Mouse (Mus musculus): ENCODE measurements at regions not wholly inside any gene's neighbourhood (a gene's known extent, or its start where the extent isn't known, plus 50 kb on each side); places are given as distances from the start of the nearest gene placed in this dataset.

DNA sequence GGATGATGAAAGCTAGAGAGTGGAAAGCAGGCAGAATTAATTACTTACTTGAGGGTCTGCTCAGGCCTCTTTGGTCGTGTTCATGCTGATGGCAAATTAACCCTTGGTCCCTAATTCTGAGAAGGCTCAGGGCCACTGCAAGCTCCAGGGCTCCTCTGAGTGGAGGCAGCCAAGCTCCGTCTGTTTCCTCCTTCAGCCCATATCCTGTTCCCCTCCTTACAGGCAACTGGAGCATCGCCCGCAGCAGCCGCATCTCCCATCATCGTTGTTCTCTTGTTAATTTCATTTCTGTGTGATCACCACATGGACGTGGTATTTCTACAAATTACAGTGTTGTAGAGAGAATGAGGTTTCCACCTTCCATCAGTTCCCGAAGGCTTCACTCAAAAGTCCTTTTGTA, 513.6 kb upstream of the Nox3 start:
- WGBS, result 84% methylated on average over 8 of the region's 8 CpGs
- Histone ChIP-seq H3K27me3 (ENCODE audit: control insufficient read depth, insufficient read depth, low read length) (no peaks in the 10 kb centered on the region), H3K9me3 (ENCODE audit: control insufficient read depth, low read length) (no peaks in the 10 kb centered on the region), H3K27ac (ENCODE audit: low read depth, low read length) (no peak overlapping the region), H3K4me2 (replicated peaks; ENCODE audit: low read depth, low read length) (no peak overlapping the region), H3K9ac (ENCODE audit: low read depth, low read length) (no peak overlapping the region), H3K36me3 (ENCODE audit: control insufficient read depth, insufficient read depth, low read length) (no peaks in the 10 kb centered on the region), H3K4me3 (ENCODE audit: low read depth, low read length) (no peak overlapping the region), H3K4me1 (replicated peaks; ENCODE audit: control insufficient read depth, insufficient read depth, low read length) (no peaks in the 10 kb centered on the region)
- ATAC-seq (ENCODE audit: low FRiP score) (no peak), DNase-seq (ENCODE audit: low spot score) (no peak)

DNA sequence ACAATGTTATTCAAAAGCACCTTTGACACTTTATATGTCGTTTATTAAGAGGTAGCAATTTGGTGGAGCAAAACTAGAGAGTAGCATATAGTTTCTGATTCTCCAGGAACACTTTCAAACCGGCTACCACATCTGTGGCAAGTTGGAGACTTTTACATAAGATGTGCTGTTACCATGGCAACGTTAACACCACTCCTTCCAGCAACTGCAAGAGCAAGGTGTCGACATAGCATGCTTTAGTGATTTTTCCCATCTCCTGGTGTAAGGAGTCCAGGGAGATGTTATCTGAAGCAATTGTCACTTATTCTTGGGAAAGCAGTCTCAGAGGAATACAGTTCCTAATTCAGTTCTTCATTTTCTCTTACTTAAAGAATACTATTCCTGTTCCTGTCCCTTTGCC, 516.5 kb upstream of the Nox3 start:
- no peak overlapping the region for H3K27ac ChIP-seq (ENCODE audit: low read depth, low read length)
- DNase-seq (ENCODE audit: low spot score) (no peak), ATAC-seq (ENCODE audit: low FRiP score) (no peak)
- no peaks in the 10 kb centered on the region for H3K4me1 ChIP-seq (replicated peaks; ENCODE audit: control insufficient read depth, insufficient read depth, low read length)
- 67% methylated on average over 4 of the region's 4 CpGs for WGBS
- H3K36me3 ChIP-seq (ENCODE audit: control insufficient read depth, insufficient read depth, low read length), result no peaks in the 10 kb centered on the region
- H3K9me3 ChIP-seq (ENCODE audit: control insufficient read depth, low read length), result no peaks in the 10 kb centered on the region
- H3K27me3 ChIP-seq (ENCODE audit: control insufficient read depth, insufficient read depth, low read length), result no peaks in the 10 kb centered on the region
- H3K9ac ChIP-seq (ENCODE audit: low read depth, low read length), result no peak overlapping the region
- H3K4me2 ChIP-seq (replicated peaks; ENCODE audit: low read depth, low read length), result no peak overlapping the region
- no peak overlapping the region for H3K4me3 ChIP-seq (ENCODE audit: low read depth, low read length)

DNA sequence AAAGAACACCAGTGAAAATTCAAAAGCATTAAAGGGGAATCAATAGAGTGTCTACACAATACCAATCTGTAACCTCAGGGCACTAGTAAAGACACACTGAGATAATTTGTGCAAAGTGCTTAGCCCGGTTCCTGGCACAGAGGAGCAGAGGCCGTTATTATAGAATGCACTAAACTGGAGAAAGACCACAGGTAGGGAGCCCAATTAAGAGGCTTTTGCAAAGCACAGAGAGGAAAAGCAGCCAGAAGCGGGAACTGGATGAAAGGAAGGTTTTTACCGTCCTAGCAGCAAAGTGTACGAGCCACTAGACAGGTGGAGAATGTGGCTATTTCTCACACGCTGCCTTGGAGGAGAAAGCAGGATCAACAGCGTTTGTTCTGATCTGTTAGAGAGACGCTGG, 518.9 kb upstream of the Nox3 start:
- DNase-seq (ENCODE audit: low spot score) (no peak), ATAC-seq (ENCODE audit: low FRiP score) (no peak)
- H3K4me1 ChIP-seq (replicated peaks; ENCODE audit: control insufficient read depth, insufficient read depth, low read length), result no peaks in the 10 kb centered on the region
- no peak overlapping the region for H3K4me3 ChIP-seq (ENCODE audit: low read depth, low read length)
- H3K36me3 ChIP-seq (ENCODE audit: control insufficient read depth, insufficient read depth, low read length), result no peaks in the 10 kb centered on the region
- no peaks in the 10 kb centered on the region for H3K27me3 ChIP-seq (ENCODE audit: control insufficient read depth, insufficient read depth, low read length)
- H3K9me3 ChIP-seq (ENCODE audit: control insufficient read depth, low read length), result no peaks in the 10 kb centered on the region
- no peak overlapping the region for H3K4me2 ChIP-seq (replicated peaks; ENCODE audit: low read depth, low read length)
- no peak overlapping the region for H3K27ac ChIP-seq (ENCODE audit: low read depth, low read length)
- H3K9ac ChIP-seq (ENCODE audit: low read depth, low read length), result no peak overlapping the region
- 81% methylated on average over 8 of the region's 8 CpGs for WGBS

DNA sequence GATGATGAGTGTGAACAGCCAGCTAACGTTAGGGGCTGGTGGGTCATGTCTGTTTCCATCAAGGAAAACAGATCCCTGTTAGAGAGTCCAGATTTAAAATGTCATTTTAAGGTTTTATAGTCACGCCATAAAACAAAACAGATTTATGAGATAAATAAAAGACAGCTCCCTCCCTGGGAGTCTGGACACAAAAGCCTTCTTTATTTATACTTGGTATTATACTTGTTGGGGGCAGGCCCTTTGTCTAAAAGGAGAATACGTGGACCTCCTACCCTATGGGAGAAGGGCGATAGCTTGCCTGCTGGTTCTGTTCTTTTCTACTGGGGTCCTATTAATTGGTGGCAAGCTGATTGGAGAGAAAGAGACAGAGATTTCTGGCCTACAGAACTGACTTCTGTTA, 520.1 kb upstream of the Nox3 start:
- no peaks in the 10 kb centered on the region for H3K4me1 ChIP-seq (replicated peaks; ENCODE audit: control insufficient read depth, insufficient read depth, low read length)
- H3K9me3 ChIP-seq (ENCODE audit: control insufficient read depth, low read length), result no peaks in the 10 kb centered on the region
- H3K4me2 ChIP-seq (replicated peaks; ENCODE audit: low read depth, low read length), result no peak overlapping the region
- no peak overlapping the region for H3K4me3 ChIP-seq (ENCODE audit: low read depth, low read length)
- H3K27ac ChIP-seq (ENCODE audit: low read depth, low read length), result no peak overlapping the region
- DNase-seq (ENCODE audit: low spot score) (no peak), ATAC-seq (ENCODE audit: low FRiP score) (no peak)
- H3K27me3 ChIP-seq (ENCODE audit: control insufficient read depth, insufficient read depth, low read length), result no peaks in the 10 kb centered on the region
- H3K9ac ChIP-seq (ENCODE audit: low read depth, low read length), result no peak overlapping the region
- 64% methylated on average over 4 of the region's 4 CpGs for WGBS
- H3K36me3 ChIP-seq (ENCODE audit: control insufficient read depth, insufficient read depth, low read length), result no peaks in the 10 kb centered on the region

DNA sequence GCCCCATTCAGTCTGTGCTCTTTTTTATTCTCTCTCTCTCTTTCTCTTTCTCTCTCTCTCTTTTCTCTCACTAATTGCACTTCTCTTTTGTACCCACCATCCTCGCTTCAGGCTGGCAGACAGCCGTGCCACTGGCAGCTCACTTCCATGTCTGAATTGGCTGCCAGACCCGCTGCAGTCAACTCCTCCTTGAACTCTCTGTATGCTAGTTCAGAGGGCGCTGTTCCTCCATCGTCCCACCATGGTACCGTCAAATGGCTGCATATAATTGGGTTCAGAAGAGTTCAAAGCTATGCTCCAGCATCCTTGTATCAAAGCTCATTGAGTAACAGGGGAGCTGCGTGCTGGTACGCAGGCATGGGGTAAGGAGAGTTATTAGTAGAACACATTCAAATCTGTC, 520.7 kb upstream of the Nox3 start:
- DNase-seq (ENCODE audit: low spot score), result no peak
- Histone ChIP-seq H3K36me3 (ENCODE audit: control insufficient read depth, insufficient read depth, low read length) (no peaks in the 10 kb centered on the region), H3K4me3 (ENCODE audit: low read depth, low read length) (no peak overlapping the region), H3K27ac (ENCODE audit: low read depth, low read length) (no peak overlapping the region), H3K4me2 (replicated peaks; ENCODE audit: low read depth, low read length) (no peak overlapping the region), H3K9ac (ENCODE audit: low read depth, low read length) (no peak overlapping the region), H3K27me3 (ENCODE audit: control insufficient read depth, insufficient read depth, low read length) (no peaks in the 10 kb centered on the region), H3K9me3 (ENCODE audit: control insufficient read depth, low read length) (no peaks in the 10 kb centered on the region), H3K4me1 (replicated peaks; ENCODE audit: control insufficient read depth, insufficient read depth, low read length) (no peaks in the 10 kb centered on the region)
- WGBS, result 86% methylated on average over 8 of the region's 8 CpGs
- ATAC-seq (ENCODE audit: low FRiP score), result no peak

DNA sequence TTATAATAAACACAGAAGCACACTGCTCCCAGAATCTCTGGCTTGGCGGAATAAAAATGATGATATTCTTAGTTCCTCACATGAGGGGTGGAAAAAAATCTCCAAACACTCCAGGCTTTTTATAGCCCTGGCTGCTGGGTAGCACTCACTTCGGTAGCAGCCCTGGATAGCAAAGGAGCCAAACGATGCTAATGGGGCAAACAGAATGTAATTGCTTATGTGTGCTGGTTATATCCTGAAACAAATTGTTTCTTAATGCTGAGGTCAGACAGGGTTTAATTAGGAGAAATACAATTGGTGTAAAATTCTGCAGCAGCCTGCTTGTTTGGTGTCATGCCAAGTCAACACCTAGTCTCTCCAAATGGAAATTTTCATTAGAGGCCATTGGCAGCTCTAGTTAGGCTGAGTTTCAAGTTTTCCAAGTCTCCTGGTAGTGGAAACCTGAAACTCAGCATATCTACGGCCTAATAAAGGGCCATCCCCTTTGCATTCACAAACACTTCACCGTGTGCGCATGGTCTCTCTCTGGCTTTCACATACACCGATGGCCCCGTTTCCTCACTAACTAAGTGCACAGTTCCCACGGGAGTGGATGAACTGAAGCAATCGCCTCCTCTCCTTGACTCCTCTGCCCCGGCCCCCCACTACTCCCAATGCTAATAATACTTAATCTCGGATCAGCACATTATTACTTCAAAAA, 524.8 kb upstream of the Nox3 start:
- no peak overlapping the region for H3K4me3 ChIP-seq (ENCODE audit: low read depth, low read length)
- 77% methylated on average over 12 of the region's 12 CpGs for WGBS
- no peaks in the 10 kb centered on the region for H3K36me3 ChIP-seq (ENCODE audit: control insufficient read depth, insufficient read depth, low read length)
- H3K9ac ChIP-seq (ENCODE audit: low read depth, low read length), result no peak overlapping the region
- no peaks in the 10 kb centered on the region for H3K9me3 ChIP-seq (ENCODE audit: control insufficient read depth, low read length)
- no peaks in the 10 kb centered on the region for H3K4me1 ChIP-seq (replicated peaks; ENCODE audit: control insufficient read depth, insufficient read depth, low read length)
- no peak overlapping the region for H3K4me2 ChIP-seq (replicated peaks; ENCODE audit: low read depth, low read length)
- DNase-seq (ENCODE audit: low spot score) (no peak), ATAC-seq (ENCODE audit: low FRiP score) (no peak)
- H3K27ac ChIP-seq (ENCODE audit: low read depth, low read length), result no peak overlapping the region
- no peaks in the 10 kb centered on the region for H3K27me3 ChIP-seq (ENCODE audit: control insufficient read depth, insufficient read depth, low read length)

DNA sequence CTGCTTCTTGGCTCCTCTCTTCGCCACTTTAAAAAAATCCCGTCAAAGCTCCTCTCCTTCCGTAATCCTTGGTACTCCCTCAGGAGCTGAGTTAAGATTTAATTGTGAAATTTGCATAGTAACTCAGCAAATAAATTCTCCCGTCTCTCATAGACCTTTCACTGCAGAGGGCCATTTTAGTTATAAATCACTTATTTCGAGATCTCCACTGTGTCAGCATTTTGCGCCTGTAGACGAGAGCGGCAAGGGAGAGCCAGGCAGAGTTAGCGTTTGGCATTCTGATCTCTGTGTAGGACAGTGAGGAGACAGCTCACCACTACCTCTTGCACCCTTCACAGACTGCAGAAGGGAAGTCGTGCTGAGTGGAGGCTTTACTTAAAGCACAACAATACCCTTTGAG, 531.8 kb upstream of the Nox3 start:
- Histone ChIP-seq H3K27me3 (ENCODE audit: control insufficient read depth, insufficient read depth, low read length) (no peaks in the 10 kb centered on the region), H3K27ac (ENCODE audit: low read depth, low read length) (no peak overlapping the region), H3K36me3 (ENCODE audit: control insufficient read depth, insufficient read depth, low read length) (no peaks in the 10 kb centered on the region), H3K4me2 (replicated peaks; ENCODE audit: low read depth, low read length) (no peak overlapping the region), H3K4me1 (replicated peaks; ENCODE audit: control insufficient read depth, insufficient read depth, low read length) (0 out of 2 replicates have a peak, but pooled peaks cover 2% of the 10 kb centered on the region), H3K4me3 (ENCODE audit: low read depth, low read length) (no peak overlapping the region), H3K9ac (ENCODE audit: low read depth, low read length) (no peak overlapping the region), H3K9me3 (ENCODE audit: control insufficient read depth, low read length) (no peaks in the 10 kb centered on the region)
- 69% methylated on average over 10 of the region's 10 CpGs for WGBS
- ATAC-seq (ENCODE audit: low FRiP score) (no peak), DNase-seq (ENCODE audit: low spot score) (no peak)

DNA sequence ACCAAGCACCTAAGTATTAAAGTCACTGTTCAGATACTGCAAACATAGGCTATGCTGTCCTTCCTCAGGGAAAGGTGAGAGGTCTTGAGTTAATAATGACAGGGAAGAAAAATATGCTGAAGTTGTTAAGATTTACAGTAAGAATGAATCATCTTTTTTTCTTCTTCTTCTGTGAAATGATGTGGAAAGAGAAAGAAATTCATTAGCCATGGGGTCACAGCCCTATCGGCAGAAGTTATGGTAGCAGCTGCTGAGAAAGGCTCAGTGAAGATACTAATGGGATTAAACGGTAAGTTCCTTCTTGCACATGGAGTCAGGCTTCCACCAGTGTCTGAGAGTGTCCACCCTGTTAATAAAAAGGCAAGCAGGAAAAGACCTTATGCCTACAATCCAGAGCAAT, 533.9 kb upstream of the Nox3 start:
- ATAC-seq (ENCODE audit: low FRiP score) (no peak), DNase-seq (ENCODE audit: low spot score) (no peak)
- 65% methylated on average over 2 of the region's 2 CpGs for whole genome bisulfite sequencing
- Histone ChIP-seq H3K4me2 (replicated peaks; ENCODE audit: low read depth, low read length) (no peak overlapping the region), H3K27ac (ENCODE audit: low read depth, low read length) (no peak overlapping the region), H3K4me3 (ENCODE audit: low read depth, low read length) (no peak overlapping the region), H3K27me3 (ENCODE audit: control insufficient read depth, insufficient read depth, low read length) (no peaks in the 10 kb centered on the region), H3K4me1 (replicated peaks; ENCODE audit: control insufficient read depth, insufficient read depth, low read length) (0 out of 2 replicates have a peak, but pooled peaks cover 2% of the 10 kb centered on the region), H3K36me3 (ENCODE audit: control insufficient read depth, insufficient read depth, low read length) (no peaks in the 10 kb centered on the region), H3K9ac (ENCODE audit: low read depth, low read length) (no peak overlapping the region), H3K9me3 (ENCODE audit: control insufficient read depth, low read length) (no peaks in the 10 kb centered on the region)

DNA sequence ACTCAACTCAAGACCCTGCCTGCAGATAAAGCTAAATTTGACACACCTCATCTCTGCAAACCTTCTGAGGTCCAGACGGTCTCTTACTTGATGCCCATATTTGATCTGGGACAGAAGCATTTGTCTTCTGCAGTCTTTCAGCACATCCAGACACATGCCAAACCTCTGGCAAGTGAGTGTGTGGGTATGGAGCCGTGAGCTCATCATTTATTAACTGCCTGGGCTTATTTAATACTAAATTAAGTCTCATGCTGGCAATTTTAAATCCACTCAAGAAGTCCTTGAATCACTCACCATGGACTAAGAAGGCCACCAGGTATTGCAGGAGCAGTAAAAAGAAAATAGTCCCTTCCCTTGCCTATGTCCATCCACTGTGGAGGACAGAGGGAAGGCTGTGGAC, 554.4 kb upstream of the Nox3 start:
- no peak overlapping the region for H3K9ac ChIP-seq (ENCODE audit: low read depth, low read length)
- H3K27ac ChIP-seq (ENCODE audit: low read depth, low read length), result no peak overlapping the region
- H3K9me3 ChIP-seq (ENCODE audit: control insufficient read depth, low read length), result no peaks in the 10 kb centered on the region
- no peak overlapping the region for H3K4me3 ChIP-seq (ENCODE audit: low read depth, low read length)
- 88% methylated on average over 2 of the region's 2 CpGs for WGBS
- no peak for DNase-seq (ENCODE audit: low spot score)
- ATAC-seq (ENCODE audit: low FRiP score), result no peak
- H3K4me1 ChIP-seq (replicated peaks; ENCODE audit: control insufficient read depth, insufficient read depth, low read length), result no peaks in the 10 kb centered on the region
- no peaks in the 10 kb centered on the region for H3K27me3 ChIP-seq (ENCODE audit: control insufficient read depth, insufficient read depth, low read length)
- H3K36me3 ChIP-seq (ENCODE audit: control insufficient read depth, insufficient read depth, low read length), result no peaks in the 10 kb centered on the region
- H3K4me2 ChIP-seq (replicated peaks; ENCODE audit: low read depth, low read length), result no peak overlapping the region

All from hindbrain, embryonic 11.5 days (tissue).